Mouse (Mus musculus) small intestine, adult 2 months (tissue): ENCODE results near the gene Pdk1. TPM values are rescaled to one million over a fixed set of nuclear protein-coding genes. Genes with fewer than 3 reads are reported as not detected.

Experiments used
- H3K27ac ChIP-seq: fragments of 200-500 bp; 2 replicates; pipeline ENCODE4 v1.5.1; 2012; ENCODE audit warnings: low read depth, low read length, control low read depth, inconsistent platforms; ENCODE audit not compliant: insufficient read depth
- H3K27me3 ChIP-seq: fragments of 200-500 bp; 2 replicates; pipeline ENCODE4 v1.6.1; 2012; ENCODE audit warnings: mild to moderate bottlenecking, moderate library complexity, low read length, inconsistent platforms; ENCODE audit not compliant: control insufficient read depth, insufficient read depth
- H3K36me3 ChIP-seq: fragments of 200-500 bp; 2 replicates; pipeline ENCODE4 v1.6.1; 2012; ENCODE audit warnings: mild to moderate bottlenecking, low read length, control low read depth, inconsistent platforms; ENCODE audit not compliant: control insufficient read depth, insufficient read depth
- H3K4me1 ChIP-seq: fragments of 200-500 bp; 2 replicates; pipeline ENCODE4 v1.6.1; 2012; ENCODE audit warnings: low read length, inconsistent platforms, mixed read lengths; ENCODE audit not compliant: control insufficient read depth, insufficient read depth, insufficient read length
- H3K4me3 ChIP-seq: fragments of 200-500 bp; 2 replicates; pipeline ENCODE4 v1.5.1; 2012; ENCODE audit warnings: low read depth, mild to moderate bottlenecking, control low read depth, inconsistent platforms, low read length, moderate library complexity
- CTCF ChIP-seq: fragments of 200-500 bp; IDR thresholded peaks from 2 replicates; pipeline ENCODE4 v1.5.1; 2012; ENCODE audit warnings: low read depth, mild to moderate bottlenecking, control low read depth, inconsistent platforms, low read length, moderate library complexity, mixed read lengths; ENCODE audit not compliant: insufficient replicate concordance, insufficient read length; ENCODE audit errors: extremely low read depth
- POLR2A ChIP-seq: fragments of 200-500 bp; IDR thresholded peaks from 2 replicates; pipeline ENCODE4 v1.6.1; 2012; ENCODE audit warnings: low read depth, mild to moderate bottlenecking, control low read depth, inconsistent platforms, low read length, moderate library complexity
- WGBS: fragments of 180-500 bp; shearing (Covaris S2); methylation state at CpG from one replicate; pipeline ENCODE4 v1.1.7; 2018; 5-methylcytosine and 5-hydroxymethylcytosine counted together
- polyA plus RNA-seq: library from polyadenylated mRNA; depleted of rRNA; stranded (reverse); fragments of >200 nt; gene quantifications from 2 replicates; pipeline ENCODE4 v1.2.3, GENCODE M21; 2012

Pdk1 gene
- polyA plus RNA-seq, 1 experiment = 7.0 TPM

- no peak overlapping the region for H3K27ac ChIP-seq
- 68% methylated on average over 3 of the region's 3 CpGs for WGBS
These were observed 8.0 kb upstream of the Pdk1 start for GRCm38 (mm10) chr2:71865022-71865421.

DNA sequence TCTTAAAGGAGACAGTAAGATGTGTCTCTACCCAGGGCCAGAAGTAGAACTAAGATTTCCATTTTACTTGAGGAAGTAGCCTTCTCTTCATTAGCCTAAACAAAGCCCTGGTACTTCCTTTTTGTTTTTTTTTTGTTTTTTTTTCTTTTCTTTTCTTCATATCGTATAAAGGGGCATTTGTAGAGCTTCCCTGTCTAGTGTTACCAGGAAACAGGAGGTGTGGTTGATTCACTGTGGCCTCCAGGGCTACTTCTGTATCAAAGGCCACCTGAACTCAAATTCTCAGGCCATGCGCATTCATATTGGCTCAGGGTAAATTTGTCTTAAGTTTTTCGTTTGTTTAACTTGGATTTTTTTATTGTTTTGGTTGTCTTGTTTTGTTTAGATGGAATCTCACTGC is 7.1 kb upstream of the Pdk1 start:
- 33% methylated on average over 3 of the region's 3 CpGs for WGBS
- H3K36me3 ChIP-seq = no peaks in the 10 kb centered on the region
- H3K4me3 ChIP-seq = no peak overlapping the region
- no peaks in the 10 kb centered on the region for H3K27me3 ChIP-seq
- peaks cover 16% of the 10 kb centered on the region; the same call in 1 of the 2 replicates for H3K4me1 ChIP-seq
- TF ChIP-seq CTCF (no peak), POLR2A (no peak)
- H3K27ac ChIP-seq = peak overlapping the region; percentile 97

More at GRCm38 (mm10) chr2:71865022-71865421, 8.0 kb upstream of the Pdk1 start:
- H3K27me3 ChIP-seq = no peaks in the 10 kb centered on the region
- H3K4me1 ChIP-seq = peaks cover 16% of the 10 kb centered on the region; the same call in 1 of the 2 replicates
- no peak for TF ChIP-seq POLR2A
- no peak for TF ChIP-seq CTCF
- no peak overlapping the region for H3K4me3 ChIP-seq
- no peaks in the 10 kb centered on the region for H3K36me3 ChIP-seq

DNA sequence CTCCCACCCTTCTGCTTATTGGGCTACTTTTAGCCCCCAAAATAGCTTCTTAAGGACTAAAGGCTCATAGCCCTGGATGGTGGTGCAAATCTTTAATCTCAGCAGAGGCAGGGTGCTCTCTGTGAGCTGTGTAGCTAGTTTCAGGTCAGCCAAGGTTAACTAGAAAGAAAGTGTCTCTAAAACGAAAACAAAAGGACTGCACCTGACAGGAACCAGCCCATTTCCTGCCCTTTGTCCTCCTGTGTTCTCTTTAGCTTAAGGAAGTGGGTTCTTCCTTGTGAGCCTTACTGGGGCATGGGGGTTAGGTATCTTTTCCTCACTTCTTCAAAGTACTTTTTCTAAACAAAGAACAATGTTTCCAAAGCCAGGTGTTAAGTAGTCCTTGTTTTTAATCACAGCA is 6.5 kb upstream of the Pdk1 start:
- 6% methylated on average over 1 of the region's 1 CpGs for WGBS
- no peak for TF ChIP-seq POLR2A
- no peak for TF ChIP-seq CTCF
- H3K27ac ChIP-seq = peak overlapping the region; percentile 97

GRCm38 (mm10) chr2:71867019-71867418 is 6.0 kb upstream of the Pdk1 start:
- no peak for TF ChIP-seq POLR2A
- TF ChIP-seq CTCF = no peak
- H3K27me3 ChIP-seq = no peaks in the 10 kb centered on the region
- H3K4me1 ChIP-seq = peaks cover 16% of the 10 kb centered on the region; the same call in 1 of the 2 replicates
- 84% methylated on average over 3 of the region's 3 CpGs for WGBS
- no peak overlapping the region for H3K4me3 ChIP-seq
- no peaks in the 10 kb centered on the region for H3K36me3 ChIP-seq
- no peak overlapping the region for H3K27ac ChIP-seq

More for the DNA sequence above, 6.5 kb upstream of the Pdk1 start:
- no peaks in the 10 kb centered on the region for H3K36me3 ChIP-seq
- peaks cover 16% of the 10 kb centered on the region; the same call in 1 of the 2 replicates for H3K4me1 ChIP-seq
- H3K4me3 ChIP-seq = no peak overlapping the region
- H3K27me3 ChIP-seq = no peaks in the 10 kb centered on the region

DNA sequence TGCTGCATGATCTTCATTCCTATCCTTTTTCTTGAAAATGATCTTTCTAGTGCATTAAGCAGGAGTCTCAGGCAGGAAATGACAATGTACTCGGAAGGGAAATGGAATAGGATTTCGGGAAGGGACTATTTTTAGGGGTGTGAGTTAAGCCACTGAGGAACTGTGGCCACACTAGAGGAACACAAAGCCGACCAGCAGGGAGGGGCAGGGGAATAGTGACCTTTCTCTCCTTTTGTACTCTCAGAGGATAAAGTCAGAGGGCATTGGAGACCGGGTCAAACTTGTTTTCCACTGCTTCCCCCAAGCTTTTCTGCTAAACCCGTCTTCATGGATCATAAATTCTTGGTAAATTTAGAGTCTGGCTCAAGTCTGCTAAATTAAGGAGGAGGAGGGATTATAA is 5.5 kb upstream of the Pdk1 start:
- WGBS = 37% methylated on average over 5 of the region's 5 CpGs
- H3K4me3 ChIP-seq = no peak overlapping the region
- H3K27me3 ChIP-seq = no peaks in the 10 kb centered on the region
- H3K36me3 ChIP-seq = no peaks in the 10 kb centered on the region
- H3K4me1 ChIP-seq = peaks cover 16% of the 10 kb centered on the region; the same call in 1 of the 2 replicates
- TF ChIP-seq POLR2A = no peak
- no peak for TF ChIP-seq CTCF
- H3K27ac ChIP-seq = no peak overlapping the region

GRCm38 (mm10) chr2:71868256-71868655 is 4.8 kb upstream of the Pdk1 start:
- Histone ChIP-seq H3K27ac (no peak overlapping the region), H3K4me3 (no peak overlapping the region), H3K4me1 (peaks cover 16% of the 10 kb centered on the region; the same call in 1 of the 2 replicates), H3K27me3 (no peaks in the 10 kb centered on the region), H3K36me3 (no peaks in the 10 kb centered on the region)
- WGBS = 94% methylated on average over 1 of the region's 1 CpGs
- TF ChIP-seq POLR2A = no peak
- TF ChIP-seq CTCF = no peak

GRCm38 (mm10) chr2:71872141-71872540 is 883 bp upstream of the Pdk1 start:
- Histone ChIP-seq H3K4me3 (no peak overlapping the region), H3K27ac (no peak overlapping the region), H3K27me3 (no peaks in the 10 kb centered on the region), H3K4me1 (peaks cover 3% of the 10 kb centered on the region; the same call in 1 of the 2 replicates), H3K36me3 (no peaks in the 10 kb centered on the region)
- TF ChIP-seq POLR2A = no peak
- TF ChIP-seq CTCF = no peak
- 48% methylated on average over 10 of the region's 10 CpGs for WGBS
